Mouse (Mus musculus): Measurements from ENCODE around the gene Mlh1.

DNA sequence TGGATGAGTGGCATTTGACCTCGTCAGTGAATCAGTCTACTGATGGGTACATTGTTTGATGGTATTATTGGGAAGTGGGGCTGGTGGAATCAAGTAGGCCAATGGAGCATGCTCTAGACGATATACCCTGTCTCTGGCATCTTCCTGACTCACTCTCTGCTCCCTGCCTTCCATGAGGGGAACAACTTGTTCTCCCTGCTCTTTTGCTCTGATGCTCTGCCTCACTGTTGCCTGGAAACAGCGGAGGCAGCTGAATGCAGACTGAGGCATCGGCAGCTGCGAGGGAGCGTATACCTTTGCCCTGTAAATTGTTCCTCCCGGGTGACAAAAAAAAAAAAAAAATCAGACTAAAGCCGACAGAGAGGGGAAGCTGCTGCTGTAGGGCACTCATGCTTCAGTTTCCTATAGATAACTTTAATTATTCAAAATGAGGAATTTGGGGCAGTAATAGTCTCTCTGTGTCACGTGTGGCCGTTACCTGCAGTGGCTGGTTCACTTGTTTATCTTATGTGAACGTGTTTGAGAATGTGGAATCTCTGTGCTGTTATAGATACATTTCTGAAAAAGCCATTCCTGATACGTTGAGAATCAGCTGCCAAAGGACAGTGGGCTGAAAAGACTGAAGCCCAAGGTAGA is 30.7 kb upstream of the Mlh1 start:
- no peak for TF ChIP-seq CTCF (IDR thresholded peaks at IDR 0.05; ENCODE audit: borderline replicate concordance, insufficient read depth, low read length)
- TF ChIP-seq POLR2A (IDR thresholded peaks at IDR 0.05; ENCODE audit: low read depth, low read length) = no peak
